Mouse (Mus musculus) liver, adult 2 months (tissue): ENCODE results near the gene Msl3l2.

Source experiments
- CTCF ChIP-seq: fragments of 200-500 bp; IDR thresholded peaks from 2 replicates; pipeline ENCODE4 v1.5.1; 2011; ENCODE audit warnings: low read depth, low read length, control low read depth
- POLR2A ChIP-seq: fragments of 200-500 bp; IDR thresholded peaks from 2 replicates; pipeline ENCODE4 v1.6.1; 2011; ENCODE audit warnings: low read length, control low read depth; ENCODE audit not compliant: insufficient read depth; ENCODE audit errors: extremely low read depth

GRCm38 (mm10) chr10:56099126-56099525 is 7.6 kb upstream of the Msl3l2 start:
- TF ChIP-seq CTCF (no peak), POLR2A (no peak)
